Mouse (Mus musculus) C2C12 (cell line): Measurements from ENCODE around the gene Ier3. TPM values are rescaled to one million over a fixed set of nuclear protein-coding genes. Genes with fewer than 3 reads are reported as not detected.

Experiments used
- H3K27me3 ChIP-seq: one replicate; pipeline ENCODE4 v1.6.1; 2011; ENCODE audit not compliant: control insufficient read depth, insufficient read depth, insufficient read length
- H3K36me3 ChIP-seq: one replicate; pipeline ENCODE4 v1.6.1; 2011; ENCODE audit not compliant: control insufficient read depth, insufficient read depth
- H3K4me3 ChIP-seq: one replicate; pipeline ENCODE4 v1.5.1; 2011; ENCODE audit warnings: mild to moderate bottlenecking, control low read depth; ENCODE audit not compliant: poor library complexity, insufficient read depth, severe bottlenecking
- H3K79me2 ChIP-seq: one replicate; pipeline ENCODE4 v1.6.1; 2011; ENCODE audit not compliant: control insufficient read depth, insufficient read depth
- H3K79me3 ChIP-seq: one replicate; pipeline ENCODE4 v1.6.1; 2011; ENCODE audit warnings: low read depth, control low read depth
- H3ac ChIP-seq: one replicate; pipeline ENCODE3; 2011; ENCODE audit warnings: low read depth; ENCODE audit not compliant: control insufficient read depth, insufficient read length
- CEBPB ChIP-seq: IDR thresholded peaks from one replicate; pipeline ENCODE4 v1.6.1; 2011; ENCODE audit warnings: low read depth, mild to moderate bottlenecking, control low read depth, moderate library complexity
- CTCF ChIP-seq: IDR thresholded peaks from one replicate; pipeline ENCODE4 v1.5.1; 2011; ENCODE audit not compliant: control insufficient read depth, insufficient read depth, insufficient read length
- FOSL1 ChIP-seq: IDR thresholded peaks from one replicate; pipeline ENCODE4 v1.8.0; 2011; ENCODE audit warnings: mild to moderate bottlenecking, low read length; ENCODE audit not compliant: poor library complexity, insufficient read depth, severe bottlenecking
- MAX ChIP-seq: IDR thresholded peaks from one replicate; pipeline ENCODE4 v1.6.1; 2011; ENCODE audit warnings: mild to moderate bottlenecking, control low read depth
- MYOD1 ChIP-seq: IDR thresholded peaks from one replicate; pipeline ENCODE4 v1.6.1; 2011; ENCODE audit warnings: low read depth; ENCODE audit not compliant: control insufficient read depth, insufficient read length
- MYOG ChIP-seq: IDR thresholded peaks from one replicate; pipeline ENCODE4 v1.6.1; 2011; ENCODE audit not compliant: control insufficient read depth, insufficient read length; ENCODE audit errors: extremely low read depth
- USF1 ChIP-seq: IDR thresholded peaks from one replicate; pipeline ENCODE4 v1.6.1; 2011; ENCODE audit warnings: low read depth, mild to moderate bottlenecking, control low read depth, moderate library complexity
- long read RNA-seq, 2 experiments: library from polyadenylated mRNA; unstranded; transcript quantifications; one replicate each; pipeline ENCODE4 v2.0.0; 2019 to 2020
- polyA plus RNA-seq: library from polyadenylated mRNA; unstranded; fragments of >200 nt; fragmentation: generic; extraction: Trizol; gene quantifications from one replicate; pipeline ENCODE4 v1.2.1, GENCODE M21; 2012; ENCODE audit warnings: missing spikeins

The Ier3 gene
- polyA plus RNA-seq = 55.2 TPM
- long read RNA-seq, experiment 1, transcript Ier3-201 (2 exons, 1,131 nt) = major isoform, 28 of 29 reads
- long read RNA-seq, experiment 1, partial matches to known transcripts = 1 of 29 reads
- long read RNA-seq, experiment 1, other reads (novel, unspliced or antisense) = 0 of 29 reads
- long read RNA-seq, experiment 2, transcript Ier3-201 (2 exons, 1,131 nt) = major isoform, 40 of 42 reads
- long read RNA-seq, experiment 2, partial matches to known transcripts = 0 of 42 reads
- long read RNA-seq, experiment 2, other reads (novel, unspliced or antisense) = 2 of 42 reads

DNA sequence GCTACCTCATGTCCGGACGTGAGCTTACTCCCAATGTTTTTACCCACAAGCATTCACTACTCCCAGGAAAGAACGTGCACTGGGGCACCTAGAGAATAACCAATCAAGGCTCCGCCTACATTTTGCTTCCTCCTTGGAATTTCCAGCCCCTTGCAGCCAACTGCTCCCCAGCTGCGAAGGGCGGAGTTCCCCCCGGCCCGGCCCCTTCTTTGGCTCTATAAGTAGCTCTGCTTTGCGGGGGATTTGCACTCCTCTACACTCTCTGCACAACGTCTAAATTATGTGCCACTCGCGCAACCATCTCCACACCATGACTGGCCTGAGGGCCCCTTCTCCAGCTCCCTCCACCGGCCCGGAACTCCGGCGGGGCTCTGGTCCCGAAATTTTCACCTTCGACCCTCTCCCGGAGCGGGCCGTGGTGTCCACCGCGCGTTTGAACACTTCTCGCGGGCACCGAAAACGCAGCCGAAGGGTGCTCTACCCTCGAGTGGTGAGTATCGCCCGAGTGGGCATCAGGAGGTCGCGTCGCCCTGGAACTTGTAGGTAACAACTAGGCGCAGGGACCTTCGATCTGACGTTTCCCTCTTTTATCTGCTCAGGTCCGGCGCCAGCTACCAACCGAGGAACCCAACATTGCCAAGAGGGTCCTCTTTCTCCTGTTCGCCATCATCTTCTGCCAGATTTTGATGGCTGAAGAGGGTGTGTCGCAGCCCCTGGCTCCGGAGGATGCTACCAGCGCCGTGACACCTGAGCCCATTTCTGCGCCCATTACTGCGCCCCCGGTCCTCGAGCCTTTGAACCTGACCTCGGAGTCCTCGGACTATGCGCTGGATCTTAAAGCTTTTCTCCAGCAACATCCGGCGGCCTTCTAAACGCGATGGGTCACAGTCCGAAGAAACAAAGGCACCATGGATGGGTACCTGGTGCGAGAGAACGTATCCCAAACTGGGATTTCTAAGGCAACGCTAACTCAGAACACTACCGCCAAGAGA, at the start of gene Ier3:
Gene Ier3 (plus strand): TSS at position 246 of the 992 bp plus-strand sequence.
- no peaks in the 10 kb centered on the region for H3K27me3 ChIP-seq
- TF ChIP-seq MAX = peak; percentile 37
- TF ChIP-seq CEBPB = no peak
- peaks cover 13% of the 10 kb centered on the region for H3K79me3 ChIP-seq
- peak within 1 kb of the TSS; percentile 74 for H3K4me3 ChIP-seq
- peaks cover 11% of the 10 kb centered on the region for H3K36me3 ChIP-seq
- peak within 1 kb of the TSS; percentile 89 for H3ac ChIP-seq
- H3K79me2 ChIP-seq = peaks cover 17% of the 10 kb centered on the region

DNA sequence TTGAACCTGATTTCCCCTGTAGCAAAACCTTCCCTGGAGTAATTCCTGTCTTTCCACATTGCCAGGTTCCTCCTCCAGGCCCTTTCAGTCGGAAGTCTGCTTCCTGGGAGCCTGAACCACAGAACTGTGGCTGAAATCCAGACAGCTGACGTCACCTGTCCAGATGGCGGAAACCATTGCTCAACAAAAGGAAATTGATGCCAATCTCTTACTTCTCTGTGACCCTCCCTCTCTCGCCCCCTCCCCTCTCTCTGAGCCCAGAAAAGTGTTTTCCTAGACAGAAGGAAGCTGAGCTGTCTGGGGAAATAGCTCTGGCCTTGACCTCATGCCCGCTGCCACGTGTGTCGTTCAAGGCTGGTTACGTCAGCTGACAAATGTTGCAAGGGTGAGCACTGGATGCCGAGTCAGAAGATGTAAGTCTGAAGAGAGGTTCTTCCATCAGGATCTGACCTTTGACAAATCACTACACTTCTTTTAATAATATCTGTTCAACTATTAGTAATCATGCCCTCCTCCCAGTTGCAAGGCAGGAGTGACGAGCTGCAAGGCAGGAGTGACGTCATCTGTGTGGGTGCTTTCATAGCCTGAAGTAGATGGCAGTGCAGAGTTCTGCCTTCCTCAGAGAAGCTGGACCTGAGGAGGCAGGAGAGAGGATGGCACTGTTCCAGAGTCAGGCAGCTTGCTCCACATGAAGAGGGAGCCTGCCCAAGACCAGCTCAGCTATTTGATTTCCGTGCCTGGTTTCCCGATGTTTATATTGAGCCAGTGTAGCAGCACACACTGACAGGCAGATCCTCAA, 44.5 kb upstream of the Ier3 start:
- Histone ChIP-seq H3K79me2 (no peaks in the 10 kb centered on the region), H3K79me3 (no peaks in the 10 kb centered on the region)
- TF ChIP-seq USF1 (peak; percentile 72), CEBPB (peak; percentile 98), CTCF (no peak), FOSL1 (no peak), MYOD1 (peak; percentile 28), MAX (peak; percentile 82), MYOG (no peak)

DNA sequence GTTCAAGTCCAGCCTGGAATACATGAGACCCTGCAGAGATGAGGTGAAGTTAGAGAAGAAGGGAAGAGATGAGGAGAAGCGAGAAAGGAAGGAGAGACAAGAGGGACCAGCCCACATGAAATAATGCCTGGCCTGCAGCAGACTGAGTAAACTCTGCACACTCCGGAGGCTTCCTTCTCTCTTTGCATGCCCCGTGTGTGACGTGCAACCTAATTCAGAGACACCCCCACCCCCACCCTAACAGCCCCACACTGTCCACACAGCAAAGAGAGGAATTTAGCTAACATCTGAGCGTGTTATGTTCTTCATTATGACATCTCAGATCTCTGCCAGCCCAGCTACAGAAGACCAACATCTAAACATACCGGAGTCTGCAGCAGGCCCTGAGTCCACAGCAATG, 42.5 kb upstream of the Ier3 start:
- no peak for TF ChIP-seq CTCF
- no peak for TF ChIP-seq FOSL1
- H3K36me3 ChIP-seq = no peaks in the 10 kb centered on the region
- H3ac ChIP-seq = no peak overlapping the region
- H3K4me3 ChIP-seq = no peak overlapping the region
- no peaks in the 10 kb centered on the region for H3K79me2 ChIP-seq
- no peaks in the 10 kb centered on the region for H3K27me3 ChIP-seq
- H3K79me3 ChIP-seq = no peaks in the 10 kb centered on the region

More for the DNA sequence above, 44.5 kb upstream of the Ier3 start:
- Histone ChIP-seq H3K4me3 (no peak overlapping the region), H3K27me3 (no peaks in the 10 kb centered on the region), H3K36me3 (no peaks in the 10 kb centered on the region), H3ac (no peak overlapping the region)

DNA sequence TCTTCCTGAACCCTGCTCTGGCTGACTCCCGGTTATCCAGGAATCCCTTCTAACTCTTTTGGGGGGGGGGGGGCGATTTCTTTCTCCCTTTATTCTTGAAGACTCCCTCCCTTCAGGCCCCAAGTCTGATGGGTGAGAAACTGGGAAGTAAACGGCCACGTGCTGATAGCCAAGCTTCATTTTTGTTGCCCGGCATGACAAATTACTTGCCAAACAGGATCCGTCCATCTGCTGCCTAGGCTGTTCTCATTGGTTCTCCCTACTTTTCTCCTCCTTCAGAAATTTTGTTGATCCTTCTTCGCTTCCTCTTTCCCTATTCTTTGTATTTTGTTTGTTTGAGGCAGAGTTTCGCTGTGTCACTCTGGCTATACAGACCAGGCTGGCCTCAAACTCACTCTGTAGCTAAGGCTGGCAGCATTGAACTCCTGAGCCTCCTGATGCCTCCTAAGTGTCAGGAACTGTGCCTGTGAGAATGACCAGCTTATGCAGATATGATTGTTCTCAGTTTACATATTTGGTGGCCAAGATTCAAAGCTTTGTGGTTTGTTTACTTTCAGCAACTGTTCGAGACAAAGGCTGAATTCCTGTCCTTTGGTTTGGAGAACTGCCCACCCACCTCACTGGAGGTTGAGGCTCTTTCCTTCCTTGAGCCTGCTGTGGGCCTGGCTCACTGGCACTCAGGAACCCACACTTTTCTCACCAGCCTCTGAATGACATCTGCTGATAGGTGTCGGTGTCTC, 41.8 kb upstream of the Ier3 start:
- no peaks in the 10 kb centered on the region for H3K79me3 ChIP-seq
- no peaks in the 10 kb centered on the region for H3K79me2 ChIP-seq
- TF ChIP-seq USF1 (no peak), FOSL1 (no peak), CEBPB (no peak), CTCF (no peak), MYOG (no peak), MYOD1 (no peak), MAX (no peak)
- no peak overlapping the region for H3K4me3 ChIP-seq
- H3K27me3 ChIP-seq = no peaks in the 10 kb centered on the region
- H3K36me3 ChIP-seq = no peaks in the 10 kb centered on the region
- H3ac ChIP-seq = no peak overlapping the region

DNA sequence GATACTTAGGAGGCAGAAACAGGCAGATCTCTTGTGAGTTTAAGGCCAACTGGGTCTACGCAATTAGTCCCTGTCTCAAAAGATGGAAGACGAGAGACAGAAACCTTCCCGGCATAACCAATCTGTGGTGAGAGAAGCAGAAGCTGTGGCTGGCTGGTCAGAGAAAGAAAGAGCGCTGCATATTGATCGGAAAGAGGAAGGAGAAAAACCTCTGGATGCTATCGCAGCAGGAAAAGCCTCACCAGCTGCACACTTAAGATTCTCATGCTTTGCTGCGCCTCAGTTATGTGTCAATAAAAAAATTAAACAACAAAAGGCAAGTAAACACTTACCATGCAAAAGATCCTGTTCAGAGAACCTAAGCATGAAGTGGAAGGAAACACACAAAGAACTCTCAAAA, 41.1 kb upstream of the Ier3 start:
- Histone ChIP-seq H3K36me3 (no peaks in the 10 kb centered on the region), H3ac (no peak overlapping the region), H3K4me3 (no peak overlapping the region), H3K79me3 (no peaks in the 10 kb centered on the region), H3K79me2 (no peaks in the 10 kb centered on the region), H3K27me3 (no peaks in the 10 kb centered on the region)
- TF ChIP-seq CEBPB = no peak
- TF ChIP-seq FOSL1 = no peak
- TF ChIP-seq MYOG = no peak
- no peak for TF ChIP-seq CTCF
- no peak for TF ChIP-seq MYOD1
- no peak for TF ChIP-seq USF1
- TF ChIP-seq MAX = no peak
